Mouse (Mus musculus): Measurements from ENCODE around the gene Psme2.

Gene Psme2

GRCm38 (mm10) chr14:55592226-55592625 is 1.3 kb upstream of the Psme2 start:
- peak in 1 of 2 experiments; percentile 17 for DNase-seq

GRCm38 (mm10) chr14:55591331-55591891 is 498 bp upstream of the Psme2 start, which contains the start of gene Rnf31:
Gene Rnf31 (plus strand): TSS chr14:55591708.
- peak; percentile 75 to 77 for DNase-seq

- DNase-seq, result peak; percentile 32 to 45
Observed at GRCm38 (mm10) chr14:55589771-55590448, 1.0 kb downstream of the Psme2 start.

- no peak for DNase-seq
Observed at GRCm38 (mm10) chr14:55589271-55589670, 1.6 kb downstream of the Psme2 start.

GRCm38 (mm10) chr14:55586149-55586548 is 4.8 kb downstream of the Psme2 start:
- DNase-seq, result no peak

GRCm38 (mm10) chr14:55585566-55585960 is 5.3 kb downstream of the Psme2 start:
- DNase-seq, result no peak

- peak; percentile 75 for DNase-seq
Observed at GRCm38 (mm10) chr14:55584702-55585565, 6.0 kb downstream of the Psme2 start, which contains the start of gene Emc9. Gene Emc9 (minus strand): TSS chr14:55585302.

- DNase-seq, result no peak
Observed at GRCm38 (mm10) chr14:55584303-55584701, 6.6 kb downstream of the Psme2 start.

GRCm38 (mm10) chr14:55581981-55582681 is 8.8 kb downstream of the Psme2 start:
- DNase-seq, result peak; percentile 64 to 67

GRCm38 (mm10) chr14:55580731-55581130 is 10.2 kb downstream of the Psme2 start:
- DNase-seq, result no peak

GRCm38 (mm10) chr14:55579511-55580496 is 11.1 kb downstream of the Psme2 start:
- no peak for DNase-seq

- DNase-seq, result peak in 1 of 2 experiments; percentile 61
Observed at GRCm38 (mm10) chr14:55578668-55579269, 12.1 kb downstream of the Psme2 start.

- DNase-seq, result peak; percentile 80 to 81
Observed at GRCm38 (mm10) chr14:55577871-55578667, 12.8 kb downstream of the Psme2 start, which contains the start of gene Psme1. Gene Psme1 (plus strand): TSS chr14:55578123.

- DNase-seq, result no peak
Observed at GRCm38 (mm10) chr14:55576376-55576775, 14.5 kb downstream of the Psme2 start.

- no peak for DNase-seq
Observed at GRCm38 (mm10) chr14:55575711-55576110, 15.2 kb downstream of the Psme2 start.

- no peak for DNase-seq
Observed at GRCm38 (mm10) chr14:55575302-55575701, 15.6 kb downstream of the Psme2 start, which contains the start of gene Fitm1. Gene Fitm1 (plus strand): TSS chr14:55575617.

- no peak for DNase-seq
Observed at GRCm38 (mm10) chr14:55571760-55572159, 19.2 kb downstream of the Psme2 start.

GRCm38 (mm10) chr14:55570588-55570987 is 20.3 kb downstream of the Psme2 start:
- no peak for DNase-seq

- no peak for DNase-seq
Observed at GRCm38 (mm10) chr14:55567496-55567895, 23.4 kb downstream of the Psme2 start.

- no peak for DNase-seq
Observed at GRCm38 (mm10) chr14:55565748-55566147, 25.2 kb downstream of the Psme2 start.

Measured in B cell, adult 2 months (primary cell).